Mouse (Mus musculus) heart, postnatal 14 days (tissue): ENCODE measurements around the gene Amy2a2. TPM values are rescaled to one million over a fixed set of nuclear protein-coding genes. Genes with fewer than 3 reads are reported as not detected.
"Not testable (repeated sequence)": the region's sequence is repeated elsewhere in the genome, so short reads cannot be mapped to it uniquely, and the experiment has no call there.

Experiments
- DNase-seq, 2 experiments: peaks; one replicate each; pipeline ENCODE4 v3.0.0; 2021 to 2022
- intact Hi-C: fragments of 180-260 bp; cut with DNase I; formaldehyde crosslinking; loops from one replicate; pipeline ENCODE4 v1.15.1; 2025
- long read RNA-seq, 2 experiments: library from polyadenylated mRNA; stranded (forward); transcript quantifications; one replicate each; pipeline ENCODE4 v2.0.0; 2021
- total RNA-seq, 2 experiments: library from RNA; stranded (reverse); gene quantifications; 2 replicates each; pipeline ENCODE4 v1.2.3; 2021

Gene Amy2a2
- not detected for total RNA-seq
- long read RNA-seq, experiment 1 = 0 reads
- long read RNA-seq, experiment 2 = 0 reads

GRCm38 (mm10) chr3:113356558-113356957 is at the start of gene Amy2a2:
Gene Amy2a2, minus strand, starts transcription at chr3:113356658.
- intact Hi-C loops = not testable (repeated sequence)

GRCm38 (mm10) chr3:113345484-113345883 is 11.0 kb downstream of the Amy2a2 start:
- DNase-seq, intact Hi-C loops: not testable (repeated sequence)

More at GRCm38 (mm10) chr3:113356558-113356957, at the start of gene Amy2a2:
- DNase-seq = not testable (repeated sequence)

GRCm38 (mm10) chr3:113323952-113324351 is 32.5 kb downstream of the Amy2a2 start, which contains the start of gene Amy2a3:
Gene Amy2a3, minus strand, starts transcription at chr3:113324052.
- DNase-seq, intact Hi-C loops: not testable (repeated sequence)

GRCm38 (mm10) chr3:113312937-113313336 is 43.5 kb downstream of the Amy2a2 start:
- intact Hi-C loops, DNase-seq: not testable (repeated sequence)

Other genes starting within 250 kb of the Amy2a2 start
- gene Amy2a5, start 97.8 kb downstream of the Amy2a2 start, total RNA-seq = not detected
- not detected for gene Amy2a4, start 65.2 kb downstream of the Amy2a2 start, total RNA-seq
- gene Amy2a3, start 32.6 kb downstream of the Amy2a2 start, total RNA-seq = not detected
- not detected for gene Amy2a1, start 175.8 kb upstream of the Amy2a2 start, total RNA-seq